Mouse (Mus musculus): ENCODE measurements around the gene Pde4b.

DNA sequence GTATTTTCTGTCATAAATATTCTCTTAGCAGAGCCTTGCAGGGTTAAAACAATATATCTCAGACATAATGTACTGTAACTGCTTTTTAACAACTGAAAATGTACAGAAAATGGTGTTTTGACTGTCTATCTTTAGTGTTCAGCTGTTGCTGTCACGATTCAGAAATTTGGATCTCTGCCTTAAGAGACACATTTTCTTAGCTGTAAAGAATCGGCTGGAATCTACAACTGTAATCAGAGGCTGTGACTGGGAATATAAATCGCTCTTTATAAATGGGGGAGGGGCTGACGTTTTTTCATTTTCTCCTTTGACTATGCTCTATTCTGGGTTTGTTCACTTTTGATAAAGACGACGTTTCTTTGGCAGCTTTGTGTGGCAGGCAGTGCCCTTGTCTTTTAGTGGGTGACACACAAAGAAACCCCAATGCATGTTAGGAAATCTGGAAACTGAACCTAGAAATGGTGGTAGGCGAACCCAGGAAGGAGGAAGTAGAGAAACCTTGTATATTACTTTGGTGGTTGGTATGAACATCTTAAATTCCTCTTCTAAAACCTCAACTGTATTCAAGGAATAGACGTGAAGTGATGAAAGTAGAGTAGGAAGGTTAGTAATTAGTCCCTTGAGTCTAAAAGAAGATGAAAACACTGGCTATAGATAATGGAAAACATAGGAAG is 153.5 kb downstream of the Pde4b start:
- no peak for TF ChIP-seq CTCF (IDR thresholded peaks at IDR 0.05; ENCODE audit: borderline replicate concordance, control insufficient read depth, extremely low read depth, insufficient read depth, low read length, poor library complexity)
- TF ChIP-seq POLR2A (IDR thresholded peaks at IDR 0.05; ENCODE audit: control insufficient read depth, extremely low read depth, insufficient read depth, low read length, poor library complexity) = no peak

All from thymus, adult 2 months (tissue).